Mouse (Mus musculus): ENCODE measurements around the gene Senp7.
"Not testable (repeated sequence)": the region's sequence is repeated elsewhere in the genome, so short reads cannot be mapped to it uniquely, and the experiment has no call there.

The Senp7 gene

GRCm38 (mm10) chr16:56066113-56066512 is 18.0 kb downstream of the Senp7 start:
- no peak for DNase-seq (ENCODE audit: low spot score in 2 of 2)

GRCm38 (mm10) chr16:56068523-56069070 is 20.5 kb downstream of the Senp7 start:
- DNase-seq (ENCODE audit: low spot score in 2 of 2): no peak

DNA sequence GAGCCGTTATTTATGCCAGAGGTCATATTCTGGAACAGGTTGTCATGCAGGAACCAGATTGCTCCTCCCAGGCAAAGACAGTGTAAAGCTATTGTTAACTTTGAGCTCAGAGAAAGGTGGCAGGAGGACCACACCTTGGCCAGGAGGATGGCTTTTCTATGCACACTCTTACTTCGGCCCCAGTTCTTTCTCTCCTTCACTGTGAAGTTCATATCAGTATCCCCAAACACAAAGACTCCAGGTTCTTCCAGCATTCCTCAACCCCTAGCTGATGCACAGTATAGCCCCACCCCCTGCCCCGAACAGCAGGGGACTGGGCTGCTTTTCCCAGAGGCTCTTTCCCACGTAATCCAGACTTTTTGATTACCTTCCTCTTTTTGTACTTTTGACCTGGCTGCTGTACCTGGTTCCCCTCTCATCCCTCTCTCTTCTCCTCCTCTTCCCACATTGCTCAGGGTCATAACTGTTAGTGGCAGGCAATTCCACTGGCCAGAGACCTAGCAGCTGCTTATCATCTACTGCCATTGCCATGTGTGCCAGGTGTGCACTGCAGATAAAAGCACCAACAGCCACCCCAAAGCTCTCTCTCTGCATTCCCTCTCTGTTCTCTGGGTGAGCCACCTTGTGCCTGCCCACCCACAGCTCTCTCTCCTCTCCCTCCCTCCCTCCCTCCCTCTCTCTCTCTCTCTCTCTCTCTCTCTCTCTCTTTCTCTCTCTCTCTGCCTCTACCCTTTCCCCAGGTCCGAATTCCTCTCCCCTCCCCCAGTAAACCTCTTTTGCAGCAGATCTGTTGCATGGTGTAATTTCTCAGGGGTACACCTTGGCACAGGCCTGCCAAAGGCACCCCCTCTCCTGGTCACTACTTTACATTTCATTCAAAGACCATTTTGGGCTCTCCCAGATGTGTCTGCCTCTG is 23.4 kb downstream of the Senp7 start:
- no peak for DNase-seq (ENCODE audit: low spot score in 2 of 2)

DNA sequence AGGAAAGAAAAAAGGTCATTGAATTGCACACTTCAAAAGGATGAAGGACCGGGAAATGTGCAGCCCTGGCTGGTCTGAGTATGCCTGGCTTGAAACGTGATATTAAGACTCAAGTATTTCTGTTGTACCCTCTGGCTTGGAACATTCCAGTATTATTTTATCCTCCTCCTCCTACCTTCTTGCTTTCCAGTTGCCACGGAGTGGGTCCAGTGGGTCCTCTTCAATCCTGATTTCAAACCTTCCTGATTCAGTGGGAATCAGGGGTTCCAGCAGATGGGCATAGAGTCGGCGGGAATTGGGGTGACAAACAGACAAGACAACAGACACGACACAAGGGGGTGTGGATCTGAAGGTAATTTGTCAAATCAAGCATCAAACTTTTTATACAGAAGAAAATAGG is 24.4 kb downstream of the Senp7 start:
- DNase-seq (ENCODE audit: low spot score in 2 of 2): no peak

DNA sequence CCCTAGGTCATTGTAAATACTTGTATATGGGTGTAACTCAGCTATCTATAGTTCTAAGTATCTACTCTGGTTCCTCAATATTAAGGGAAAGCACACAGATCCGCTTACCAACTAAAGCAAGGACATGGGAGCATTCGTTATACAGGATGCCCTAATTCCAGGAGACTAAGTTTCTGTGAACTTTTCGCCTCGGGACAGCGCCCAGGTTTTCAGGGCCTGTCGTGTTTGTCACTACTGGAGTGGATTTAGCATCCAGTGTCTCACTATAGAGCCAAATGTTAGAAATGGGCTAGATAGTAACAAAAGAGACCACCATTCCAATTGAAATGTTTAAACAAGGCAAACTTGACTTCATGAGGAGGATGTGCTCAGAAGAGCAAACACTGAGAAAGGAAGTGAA is 25.0 kb downstream of the Senp7 start:
- DNase-seq (ENCODE audit: low spot score in 2 of 2): not testable (repeated sequence)

- no peak for DNase-seq (ENCODE audit: low spot score in 2 of 2)
These were observed 26.0 kb downstream of the Senp7 start for GRCm38 (mm10) chr16:56074122-56074521.

DNA sequence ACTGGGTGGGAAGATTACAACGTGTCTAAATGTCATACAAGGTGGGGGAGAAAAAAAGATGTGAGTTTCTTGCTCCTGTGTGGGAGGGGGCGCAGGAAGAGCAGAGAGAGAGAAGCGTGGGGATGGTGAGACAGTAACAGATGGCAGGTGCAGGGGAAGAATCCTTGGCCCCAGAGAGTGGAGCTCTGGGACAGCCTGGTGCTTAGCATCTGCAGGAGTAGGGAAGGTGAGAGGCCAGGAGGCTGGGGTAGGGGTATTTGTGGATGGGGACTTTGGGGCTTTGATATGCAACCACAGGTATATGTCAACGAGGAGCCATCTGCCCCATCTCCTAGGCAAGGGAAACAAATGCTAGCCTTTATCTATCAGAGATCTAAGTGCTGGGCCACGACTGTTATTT is 26.4 kb downstream of the Senp7 start:
- no peak for DNase-seq (ENCODE audit: low spot score in 2 of 2)

DNA sequence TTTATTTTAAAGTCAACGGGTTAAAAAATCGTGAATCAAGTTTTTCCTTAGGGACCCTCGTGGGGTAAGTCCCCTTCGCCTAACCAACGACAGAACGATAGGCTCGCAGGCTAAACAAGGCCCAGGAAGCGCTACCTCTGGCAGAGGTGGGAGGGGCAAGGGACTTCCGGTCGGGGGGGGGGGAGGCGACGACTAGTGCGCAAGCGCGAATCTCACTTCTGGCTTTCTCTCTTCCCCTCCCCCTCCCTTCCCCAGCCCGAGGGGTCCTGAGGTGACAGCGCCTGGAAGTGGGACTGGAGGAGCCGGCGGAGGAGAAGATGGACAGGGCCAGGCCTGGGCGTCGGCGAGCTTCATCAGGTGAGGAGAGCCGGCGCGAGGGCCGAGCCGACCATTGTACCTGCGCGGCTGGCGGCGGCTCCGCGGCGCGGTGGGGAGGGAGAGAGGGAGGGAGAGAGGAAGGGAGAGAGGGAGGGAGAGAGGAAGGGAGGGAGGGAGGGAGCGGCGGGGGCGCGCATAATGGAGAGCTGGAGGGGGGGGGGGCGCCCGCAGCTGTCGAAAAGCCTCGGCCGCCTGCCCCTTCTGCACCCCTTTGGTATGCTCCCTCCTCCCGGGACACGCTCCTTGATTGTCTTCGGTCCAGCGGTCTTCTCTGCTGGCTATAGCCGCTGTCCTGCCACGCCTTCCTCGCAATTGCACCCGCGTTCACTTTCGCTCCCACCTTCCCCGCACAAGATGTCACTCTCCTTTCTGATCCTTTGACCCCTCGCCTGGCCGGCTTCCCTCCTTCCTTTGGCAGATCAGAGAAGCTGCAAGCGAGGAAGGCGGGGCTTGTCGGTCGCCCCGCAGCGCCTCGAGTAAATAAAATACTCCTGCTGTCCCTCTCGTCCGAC is 27.3 kb downstream of the Senp7 start:
- DNase-seq (ENCODE audit: low spot score in 2 of 2): peak; percentile 89 to 90

- DNase-seq (ENCODE audit: low spot score in 2 of 2): no peak
These were observed 28.2 kb downstream of the Senp7 start for GRCm38 (mm10) chr16:56076121-56076869.

- no peak for DNase-seq (ENCODE audit: low spot score in 2 of 2)
These were observed 31.3 kb downstream of the Senp7 start for GRCm38 (mm10) chr16:56079419-56079818.

- DNase-seq (ENCODE audit: low spot score in 2 of 2): no peak
These were observed 33.6 kb downstream of the Senp7 start for GRCm38 (mm10) chr16:56081691-56082090.

GRCm38 (mm10) chr16:56086336-56086735 is 38.2 kb downstream of the Senp7 start:
- no peak for DNase-seq (ENCODE audit: low spot score in 2 of 2)

GRCm38 (mm10) chr16:56090385-56090784 is 42.2 kb downstream of the Senp7 start:
- no peak for DNase-seq (ENCODE audit: low spot score in 2 of 2)

- not testable (repeated sequence) for DNase-seq (ENCODE audit: low spot score in 2 of 2)
These were observed 48.4 kb downstream of the Senp7 start for GRCm38 (mm10) chr16:56096401-56097018.

DNA sequence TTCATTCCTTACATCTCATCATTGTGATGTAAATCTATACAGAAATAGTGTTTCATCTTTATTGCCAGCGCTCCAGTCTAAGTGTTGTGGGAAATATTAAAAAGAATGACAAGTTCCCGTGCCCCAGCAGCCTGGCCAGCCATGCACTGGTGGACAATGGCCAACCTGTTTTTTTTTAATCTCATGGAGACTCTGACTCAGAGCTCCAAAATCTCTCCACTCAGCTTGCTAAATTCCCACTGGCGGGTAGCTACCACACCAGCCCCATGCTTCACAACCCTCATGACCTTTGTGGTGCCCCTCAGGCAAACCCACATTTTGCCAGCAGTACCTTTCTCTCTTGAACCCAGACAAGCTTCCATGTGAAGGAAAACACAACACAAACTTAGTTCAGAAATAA is 67.6 kb downstream of the Senp7 start:
- no peak for DNase-seq (ENCODE audit: low spot score in 2 of 2)

DNA sequence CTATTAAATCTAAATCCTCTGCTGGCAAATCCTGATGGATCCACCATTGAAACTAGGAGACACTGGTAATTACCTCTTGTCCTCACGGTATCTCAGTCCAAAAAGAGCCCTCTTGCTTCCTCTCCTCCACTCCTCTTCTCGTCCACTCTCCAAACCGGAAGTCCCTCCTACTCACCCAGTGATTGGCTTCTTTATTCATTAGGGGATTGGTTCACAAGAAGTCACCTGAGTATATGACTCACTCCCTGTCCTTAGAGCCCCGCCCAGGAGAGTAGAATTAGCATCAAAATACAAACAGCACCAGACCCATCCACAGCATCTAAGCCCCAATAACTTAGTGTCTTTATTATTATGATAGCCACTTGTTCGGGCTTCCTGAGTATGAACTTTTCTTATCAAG is 68.0 kb downstream of the Senp7 start:
- DNase-seq (ENCODE audit: low spot score in 2 of 2): no peak

DNA sequence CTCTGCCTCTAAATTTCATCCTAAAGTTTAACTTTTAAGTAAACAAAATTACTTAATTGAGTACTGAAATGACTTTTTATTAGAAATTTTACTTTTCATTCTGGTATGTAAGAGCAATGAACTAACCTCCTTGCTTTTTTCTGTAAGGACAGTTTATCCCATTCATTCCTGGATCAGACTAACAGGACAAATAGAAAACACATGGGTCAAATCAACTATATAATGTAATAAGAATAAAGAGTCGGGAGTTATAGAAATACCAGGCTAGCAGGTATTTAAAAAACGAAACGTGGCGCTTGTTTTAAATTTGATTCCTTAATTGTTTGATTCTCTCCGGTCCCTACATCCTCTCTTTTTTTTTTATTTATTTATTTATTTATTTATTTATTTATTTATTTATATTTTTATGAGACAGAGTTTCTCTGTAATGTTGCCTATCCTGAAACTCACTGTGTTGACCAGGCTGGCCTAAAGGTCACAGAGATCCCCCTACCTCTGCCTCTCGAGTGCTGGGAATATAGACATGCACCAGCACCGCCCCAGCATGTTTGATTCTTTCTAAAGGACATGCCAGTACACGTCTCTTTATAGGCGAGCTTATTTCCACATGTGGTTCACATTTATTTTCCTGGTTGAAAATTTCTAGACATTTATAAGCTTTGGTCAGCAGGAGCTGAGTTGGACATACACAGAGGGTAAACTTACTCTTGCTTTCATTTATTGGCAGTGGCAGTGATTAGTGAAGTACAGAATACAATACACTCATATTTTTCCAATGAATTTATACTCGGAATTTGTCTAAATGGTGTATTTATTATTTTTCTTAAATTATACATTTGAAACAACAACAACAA is 69.4 kb downstream of the Senp7 start:
- no peak for DNase-seq (ENCODE audit: low spot score in 2 of 2)

GRCm38 (mm10) chr16:56122517-56122916 is 74.4 kb downstream of the Senp7 start:
- DNase-seq (ENCODE audit: low spot score in 2 of 2): no peak

- DNase-seq (ENCODE audit: low spot score in 2 of 2): no peak
These were observed 75.9 kb downstream of the Senp7 start for GRCm38 (mm10) chr16:56124045-56124444.

DNA sequence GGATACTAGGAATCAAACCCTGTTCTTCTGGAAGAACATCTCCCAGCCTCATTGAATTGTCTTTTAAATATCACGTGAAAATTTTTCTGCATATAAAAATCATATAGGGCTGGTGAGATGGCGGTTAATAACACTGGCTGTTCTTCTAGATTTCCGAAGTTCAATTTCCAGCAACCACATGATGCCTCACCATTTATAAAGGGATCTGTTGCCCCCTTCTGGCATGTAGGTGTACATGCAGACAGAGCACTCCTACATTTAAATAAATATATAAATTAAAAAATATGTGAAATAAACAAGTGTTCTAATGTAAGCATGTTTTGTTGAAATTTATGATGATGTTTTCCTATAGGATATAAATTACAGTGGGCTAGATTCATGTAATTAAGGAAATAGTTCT is 83.5 kb downstream of the Senp7 start:
- DNase-seq (ENCODE audit: low spot score in 2 of 2): no peak
